Mouse (Mus musculus) stomach, postnatal 0 days (tissue): ENCODE measurements around the gene Ubxn10. TPM values are rescaled to one million over a fixed set of nuclear protein-coding genes. Genes with fewer than 3 reads are reported as not detected.
A peak's percentile ranks its signal among the peaks of the same experiment; 100 is the strongest.

ENCODE experiments used
- ATAC-seq: fragments of 200-750 bp; cut with Nextera tagmentation; 2 replicates; pipeline ENCODE4 v1.8.0; 2017; ENCODE audit not compliant: low FRiP score, low TSS enrichment
- DNase-seq: peaks from one replicate; pipeline ENCODE4 v3.0.0-alpha.2; 2016; ENCODE audit warnings: low spot score
- H3K27ac ChIP-seq: fragments of 300-500 bp; sonication (generic); replicated peaks from 2 replicates; pipeline ENCODE4 v1.5.1; 2014; ENCODE audit warnings: mild to moderate bottlenecking, control low read depth
- H3K27me3 ChIP-seq: fragments of 300-500 bp; sonication (generic); 2 replicates; pipeline ENCODE4 v1.6.1; 2014; ENCODE audit warnings: low read length; ENCODE audit not compliant: control insufficient read depth, insufficient read depth
- H3K36me3 ChIP-seq: fragments of 300-500 bp; sonication (generic); 2 replicates; pipeline ENCODE4 v1.6.1; 2014; ENCODE audit warnings: low read length, mixed read lengths; ENCODE audit not compliant: control insufficient read depth, insufficient read depth
- H3K4me1 ChIP-seq: fragments of 300-500 bp; sonication (generic); replicated peaks from 2 replicates; pipeline ENCODE4 v1.6.1; 2014; ENCODE audit warnings: antibody characterized with exemption; ENCODE audit not compliant: control insufficient read depth, insufficient read depth
- H3K4me2 ChIP-seq: fragments of 300-500 bp; sonication (generic); replicated peaks from 2 replicates; pipeline ENCODE4 v1.6.1; 2014; ENCODE audit warnings: low read depth, mild to moderate bottlenecking, control low read depth, moderate library complexity
- H3K4me3 ChIP-seq: fragments of 300-500 bp; sonication (generic); 2 replicates; pipeline ENCODE4 v1.5.1; 2014; ENCODE audit warnings: low read depth, low read length, control low read depth
- H3K9ac ChIP-seq: fragments of 300-500 bp; sonication (generic); 2 replicates; pipeline ENCODE4 v1.6.1; 2014; ENCODE audit warnings: mild to moderate bottlenecking, low read length, control low read depth, mixed read lengths
- H3K9me3 ChIP-seq: fragments of 300-500 bp; sonication (generic); 2 replicates; pipeline ENCODE4 v1.6.1; 2016; ENCODE audit warnings: low read length; ENCODE audit not compliant: control insufficient read depth
- CTCF ChIP-seq: IDR thresholded peaks from 2 replicates; pipeline ENCODE4 v1.5.1; 2016; ENCODE audit warnings: antibody characterized with exemption, low read depth, mild to moderate bottlenecking, moderate library complexity
- EP300 ChIP-seq: optimal IDR thresholded peaks from 2 replicates; pipeline ENCODE3; 2016; ENCODE audit warnings: antibody characterized with exemption
- WGBS: fragments of 180-500 bp; shearing (Covaris S2); extraction: QIAGEN DNeasy Blood & Tissue Kit; methylation state at CpG from one replicate; pipeline ENCODE4 v1.1.7; 2014; 5-methylcytosine and 5-hydroxymethylcytosine counted together
- polyA plus RNA-seq: library from polyadenylated mRNA; unstranded; fragments of >200 nt; fragmentation: Nextera tagmentation; extraction: Ambion mirVana; gene quantifications from 2 replicates; pipeline ENCODE4 v1.2.1, GENCODE M21; 2015

The Ubxn10 gene
- polyA plus RNA-seq, 1 experiment from 2014 or later: 0.64 TPM

GRCm38 (mm10) chr4:138710633-138711032 is 26.3 kb downstream of the Ubxn10 start:
- H3K4me2 ChIP-seq: no peak overlapping the region
- no peaks in the 10 kb centered on the region for H3K27me3 ChIP-seq
- DNase-seq: no peak
- TF ChIP-seq CTCF (no peak), EP300 (no peak)
- no peak overlapping the region for H3K9ac ChIP-seq
- H3K27ac ChIP-seq: no peak overlapping the region
- WGBS: 85% methylated on average over 11 of the region's 11 CpGs
- no peaks in the 10 kb centered on the region for H3K4me1 ChIP-seq
- H3K9me3 ChIP-seq: no peaks in the 10 kb centered on the region
- no peak for ATAC-seq
- H3K4me3 ChIP-seq: no peak overlapping the region
- H3K36me3 ChIP-seq: no peaks in the 10 kb centered on the region

GRCm38 (mm10) chr4:138709944-138710343 is 27.0 kb downstream of the Ubxn10 start:
- no peak for ATAC-seq
- no peak for DNase-seq
- no peak overlapping the region for H3K9ac ChIP-seq
- H3K4me3 ChIP-seq: no peak overlapping the region
- 75% methylated on average over 7 of the region's 7 CpGs for WGBS
- no peaks in the 10 kb centered on the region for H3K36me3 ChIP-seq
- no peaks in the 10 kb centered on the region for H3K27me3 ChIP-seq
- H3K9me3 ChIP-seq: no peaks in the 10 kb centered on the region
- TF ChIP-seq EP300: no peak
- no peak for TF ChIP-seq CTCF
- no peaks in the 10 kb centered on the region for H3K4me1 ChIP-seq
- H3K4me2 ChIP-seq: no peak overlapping the region
- H3K27ac ChIP-seq: no peak overlapping the region

- Histone ChIP-seq H3K4me2 (no peak overlapping the region), H3K4me1 (no peaks in the 10 kb centered on the region), H3K9ac (no peak overlapping the region), H3K27me3 (no peaks in the 10 kb centered on the region), H3K27ac (no peak overlapping the region), H3K9me3 (no peaks in the 10 kb centered on the region), H3K4me3 (no peak overlapping the region), H3K36me3 (no peaks in the 10 kb centered on the region)
- DNase-seq (no peak), ATAC-seq (no peak)
- 78% methylated on average over 11 of the region's 11 CpGs for WGBS
- TF ChIP-seq EP300: no peak
- no peak for TF ChIP-seq CTCF
Observed at GRCm38 (mm10) chr4:138709246-138709645, 27.7 kb downstream of the Ubxn10 start.

- no peak overlapping the region for H3K4me3 ChIP-seq
- WGBS: 8% methylated on average over 7 of the region's 7 CpGs
- H3K27me3 ChIP-seq: no peaks in the 10 kb centered on the region
- H3K4me1 ChIP-seq: no peaks in the 10 kb centered on the region
- no peak overlapping the region for H3K9ac ChIP-seq
- H3K27ac ChIP-seq: no peak overlapping the region
- H3K4me2 ChIP-seq: no peak overlapping the region
- H3K9me3 ChIP-seq: no peaks in the 10 kb centered on the region
- DNase-seq (peak; percentile 84), ATAC-seq (peak; percentile 76)
- no peaks in the 10 kb centered on the region for H3K36me3 ChIP-seq
- TF ChIP-seq CTCF (peak; percentile 83), EP300 (no peak)
Observed at GRCm38 (mm10) chr4:138708636-138709035, 28.3 kb downstream of the Ubxn10 start.

- H3K36me3 ChIP-seq: no peaks in the 10 kb centered on the region
- H3K27ac ChIP-seq: no peak overlapping the region
- DNase-seq (no peak), ATAC-seq (no peak)
- TF ChIP-seq EP300 (no peak), CTCF (no peak)
- H3K9me3 ChIP-seq: no peaks in the 10 kb centered on the region
- H3K27me3 ChIP-seq: no peaks in the 10 kb centered on the region
- no peak overlapping the region for H3K4me2 ChIP-seq
- 92% methylated on average over 7 of the region's 8 CpGs for WGBS
- H3K4me1 ChIP-seq: no peaks in the 10 kb centered on the region
- H3K4me3 ChIP-seq: no peak overlapping the region
- H3K9ac ChIP-seq: no peak overlapping the region
Observed at GRCm38 (mm10) chr4:138706620-138707019, 30.3 kb downstream of the Ubxn10 start.

- H3K9ac ChIP-seq: no peak overlapping the region
- H3K9me3 ChIP-seq: no peaks in the 10 kb centered on the region
- no peak overlapping the region for H3K4me3 ChIP-seq
- H3K4me1 ChIP-seq: no peaks in the 10 kb centered on the region
- TF ChIP-seq EP300: no peak
- TF ChIP-seq CTCF: no peak
- no peak for ATAC-seq
- no peaks in the 10 kb centered on the region for H3K36me3 ChIP-seq
- 66% methylated on average over 4 of the region's 4 CpGs for WGBS
- no peak overlapping the region for H3K4me2 ChIP-seq
- DNase-seq: no peak
- no peak overlapping the region for H3K27ac ChIP-seq
- H3K27me3 ChIP-seq: no peaks in the 10 kb centered on the region
Observed at GRCm38 (mm10) chr4:138704169-138704568, 32.8 kb downstream of the Ubxn10 start.
